Mouse (Mus musculus) brain, embryonic 14.5 days (tissue): ENCODE measurements around the gene Hoxc12.

ENCODE experiments used
- CTCF ChIP-seq: fragments of 200-500 bp; IDR thresholded peaks from 2 replicates; pipeline ENCODE4 v1.5.1; 2012; ENCODE audit warnings: inconsistent platforms, mild to moderate bottlenecking, moderate library complexity, borderline replicate concordance; ENCODE audit not compliant: insufficient read depth, insufficient read length; ENCODE audit errors: extremely low read depth
- POLR2A ChIP-seq: fragments of 200-500 bp; IDR thresholded peaks from 2 replicates; pipeline ENCODE4 v1.6.1; 2012; ENCODE audit warnings: mild to moderate bottlenecking, inconsistent platforms, borderline replicate concordance; ENCODE audit not compliant: poor library complexity, insufficient read depth, insufficient read length, severe bottlenecking; ENCODE audit errors: extremely low read depth

- TF ChIP-seq POLR2A (no peak), CTCF (no peak)
These were observed 43.4 kb downstream of the Hoxc12 start for GRCm38 (mm10) chr15:102979936-102980335.
